Mouse (Mus musculus) thymus, postnatal 4 days (tissue): ENCODE results near the gene Man2b1.
"Not testable (repeated sequence)": the region's sequence is repeated elsewhere in the genome, so short reads cannot be mapped to it uniquely, and the experiment has no call there.

Experiments used
- DNase-seq: peaks from one replicate; pipeline ENCODE4 v3.0.0; 2021

The Man2b1 gene

DNA sequence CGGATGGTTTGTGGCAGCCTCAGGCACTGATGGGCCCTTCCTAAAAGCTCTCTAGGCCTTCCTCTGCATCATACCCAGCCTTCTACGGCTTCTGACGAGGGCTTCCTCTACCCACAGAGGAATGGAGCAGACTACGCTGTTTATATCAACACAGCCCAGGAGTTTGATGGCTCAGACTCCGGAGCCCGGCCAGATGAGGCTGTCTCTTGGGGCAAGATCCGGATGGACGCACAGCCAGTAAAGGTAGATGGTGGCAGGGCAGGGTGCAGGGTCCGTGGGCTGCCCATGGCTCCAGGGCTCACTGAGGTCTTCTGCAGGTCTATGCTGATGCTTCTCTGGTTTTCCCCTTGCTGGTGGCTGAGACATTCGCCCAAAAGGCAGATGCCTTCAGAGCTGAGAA, 8.5 kb upstream of the Man2b1 start:
- DNase-seq, result no peak

DNA sequence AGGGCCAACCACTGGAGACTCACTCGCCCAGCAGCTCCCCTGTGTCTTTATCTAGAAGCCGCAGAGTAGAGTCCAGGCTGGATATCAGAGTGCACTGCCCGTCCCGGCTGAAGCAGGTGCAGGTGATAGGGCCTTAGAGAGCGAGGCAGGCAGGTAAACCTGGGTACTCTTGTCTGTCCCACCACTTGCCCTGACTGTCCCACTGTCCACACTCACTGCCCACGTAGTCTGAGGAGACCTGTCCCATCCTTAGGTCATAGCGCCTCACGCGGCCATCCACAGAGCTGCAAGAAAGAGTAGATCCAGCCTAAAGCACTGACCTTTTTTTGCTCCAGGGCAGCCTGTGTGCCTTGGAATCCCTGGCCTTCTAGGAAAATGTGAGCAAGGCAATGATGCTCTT, 7.1 kb upstream of the Man2b1 start:
- DNase-seq, result no peak

DNA sequence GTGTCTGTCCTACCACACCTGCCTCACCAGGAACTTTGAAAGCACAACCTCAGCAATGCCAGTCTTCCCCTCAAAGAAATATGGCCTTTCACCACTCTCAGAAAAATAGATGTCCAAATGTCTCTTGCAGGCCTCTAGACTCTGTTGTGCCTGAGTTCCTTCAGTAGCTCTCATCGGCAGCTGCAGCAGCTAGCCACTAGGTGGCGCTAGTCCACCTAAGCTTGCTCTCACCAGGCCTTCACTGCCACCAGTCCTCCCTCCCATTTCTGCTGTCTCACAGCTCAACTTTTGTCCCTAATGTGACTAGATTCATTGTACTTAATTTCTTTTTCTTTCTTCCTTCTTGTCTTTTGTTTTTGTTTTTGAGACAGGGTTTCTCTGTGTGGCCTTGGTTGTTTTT, 6.1 kb upstream of the Man2b1 start:
- DNase-seq, result peak; percentile 82

DNA sequence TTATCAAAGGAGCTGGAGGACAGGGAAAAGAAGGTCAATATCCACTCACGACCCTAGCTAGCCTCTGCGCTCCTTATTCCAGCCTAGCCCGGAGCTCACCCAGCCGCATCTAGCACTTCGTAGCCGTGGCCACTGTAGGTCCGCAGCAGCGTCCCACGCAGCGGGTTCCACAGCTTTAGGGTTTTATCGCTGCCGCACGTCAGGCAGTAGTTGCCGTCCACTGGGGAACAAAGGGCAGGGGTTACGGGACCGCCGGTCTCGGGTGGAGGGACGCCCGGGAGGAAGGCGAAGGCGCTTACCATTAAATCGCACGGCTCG, 2.9 kb upstream of the Man2b1 start:
- peak; percentile 64 for DNase-seq

DNA sequence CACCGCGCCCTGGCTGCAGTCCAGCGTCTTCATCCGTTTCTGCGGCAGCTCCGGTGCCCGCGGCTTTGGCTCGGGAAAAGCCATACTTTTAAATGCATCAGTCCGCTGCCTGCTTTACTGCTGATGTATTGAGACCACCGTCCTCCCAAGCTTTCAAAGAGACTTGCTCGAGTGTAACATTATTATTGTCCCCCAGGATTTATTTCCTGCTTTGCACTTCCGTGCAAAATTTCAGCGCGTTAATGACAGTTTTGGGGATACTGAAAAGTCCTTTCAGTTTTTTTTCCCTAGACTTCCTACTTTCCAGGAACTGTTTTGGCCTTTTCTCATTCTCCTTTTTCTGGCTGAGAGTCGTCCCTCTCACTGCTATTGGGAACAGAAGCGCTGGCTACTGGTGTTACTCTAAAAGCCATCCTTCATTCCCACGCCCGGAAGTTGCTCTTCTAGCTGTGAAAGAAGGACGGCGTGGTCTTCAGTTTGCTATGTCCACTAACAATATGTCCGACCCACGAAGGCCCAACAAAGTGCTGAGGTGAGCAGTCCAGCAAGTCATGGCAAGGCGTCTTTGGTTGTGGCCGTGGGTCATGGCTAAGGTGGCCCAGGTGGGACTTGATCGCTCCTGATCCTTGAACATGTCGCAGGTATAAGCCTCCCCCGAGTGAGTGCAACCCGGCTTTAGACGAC, 2.4 kb upstream of the Man2b1 start, which contains the start of gene Wdr83os:
TSS of gene Wdr83os (plus strand) at position 209 of the 684 bp plus-strand sequence.
- DNase-seq, result peak; percentile 67

DNA sequence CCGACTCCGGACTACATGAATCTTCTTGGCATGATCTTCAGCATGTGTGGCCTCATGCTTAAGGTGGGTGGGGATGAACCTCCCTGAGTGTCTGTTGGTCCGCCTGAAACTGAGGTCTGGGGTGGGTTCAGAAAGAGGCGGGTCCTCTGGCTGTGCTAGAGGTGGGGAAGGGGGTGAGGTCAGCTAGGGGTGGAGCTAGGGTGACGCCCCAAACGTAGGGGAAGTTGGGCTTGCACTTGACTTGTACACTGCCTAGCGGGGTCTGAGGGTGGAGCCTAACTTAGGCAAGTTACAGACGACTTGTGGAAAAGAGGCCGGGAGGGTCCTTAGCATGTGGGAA, 1.9 kb upstream of the Man2b1 start, which contains the start of gene Wdr83:
TSS of gene Wdr83 (minus strand) at position 91 of the 340 bp plus-strand sequence.
- DNase-seq, result peak; percentile 73

DNA sequence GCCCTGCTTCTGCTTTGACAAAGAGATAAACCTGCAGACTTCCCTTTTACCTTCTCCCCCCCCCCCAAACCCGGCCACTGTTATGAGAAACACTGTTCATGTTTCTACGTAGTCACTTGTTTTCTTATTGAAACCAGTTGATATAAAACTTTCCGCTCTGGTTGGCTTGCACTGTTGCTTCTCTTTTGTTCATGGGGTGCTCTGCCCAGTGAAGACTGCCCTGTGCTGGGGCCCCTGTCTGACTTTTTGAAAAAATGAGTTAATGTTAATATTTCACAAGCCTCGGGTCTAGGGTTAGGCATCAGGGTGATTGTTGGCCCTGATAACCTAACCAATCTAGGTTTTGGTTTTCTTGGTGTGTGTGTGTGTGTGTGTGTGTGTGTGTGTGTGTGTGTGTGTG, 901 bp upstream of the Man2b1 start:
- peak; percentile 4 for DNase-seq

DNA sequence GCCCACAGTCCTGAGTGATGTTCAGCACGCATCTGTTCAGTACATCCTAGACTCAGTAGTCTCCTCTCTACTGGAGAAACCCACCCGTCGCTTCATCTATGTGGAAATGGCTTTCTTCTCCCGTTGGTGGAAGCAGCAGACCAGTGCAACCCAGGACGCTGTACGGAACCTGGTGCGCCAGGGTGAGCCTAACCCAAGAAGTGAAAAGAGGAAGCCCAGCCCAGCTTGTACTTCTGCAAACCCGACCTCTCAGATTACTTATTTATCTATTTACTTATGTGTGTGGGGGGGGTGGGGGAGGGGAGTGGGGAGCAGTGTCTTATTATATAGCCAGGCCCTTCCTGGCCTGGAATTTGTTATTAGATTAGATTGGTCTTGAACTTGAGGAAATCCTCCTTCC, 1.6 kb downstream of the Man2b1 start:
- DNase-seq, result no peak

DNA sequence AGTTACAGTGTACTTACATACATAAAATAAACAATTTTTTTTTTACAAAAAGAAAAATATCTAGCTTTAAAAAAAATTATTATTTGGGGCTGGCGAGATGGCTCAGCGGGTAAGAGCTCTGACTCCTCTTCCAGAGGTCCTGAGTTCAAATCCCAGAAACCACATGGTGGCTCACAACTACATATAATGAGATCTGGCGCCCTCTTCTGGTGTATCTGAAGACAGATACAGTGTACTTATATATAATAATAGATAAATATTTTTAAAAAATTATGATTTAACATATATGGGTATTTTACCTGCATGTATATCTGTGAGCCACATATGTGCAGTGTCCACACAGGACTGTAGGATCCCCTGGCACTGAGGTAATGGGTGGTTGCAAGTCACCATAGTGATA, 3.2 kb downstream of the Man2b1 start:
- DNase-seq, result peak; percentile 36

DNA sequence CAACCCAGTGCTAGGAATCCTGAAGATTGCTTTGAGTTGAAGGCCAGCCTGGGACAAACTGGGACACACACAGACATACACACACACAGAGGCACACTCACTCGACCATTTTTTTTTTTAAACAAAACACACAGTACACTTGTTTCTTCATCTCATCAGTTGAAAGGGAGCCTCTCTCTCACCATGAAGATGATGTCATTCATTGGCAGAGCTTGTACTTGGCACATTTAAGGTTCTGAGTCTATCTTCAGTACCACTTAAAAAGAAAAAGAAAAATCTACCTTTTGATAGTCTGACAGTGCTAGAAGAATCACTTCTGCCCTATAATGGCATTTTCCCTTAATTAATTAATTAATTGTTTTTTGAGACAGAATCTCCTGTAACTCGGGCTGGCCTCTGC, 5.7 kb downstream of the Man2b1 start:
- DNase-seq, result no peak

DNA sequence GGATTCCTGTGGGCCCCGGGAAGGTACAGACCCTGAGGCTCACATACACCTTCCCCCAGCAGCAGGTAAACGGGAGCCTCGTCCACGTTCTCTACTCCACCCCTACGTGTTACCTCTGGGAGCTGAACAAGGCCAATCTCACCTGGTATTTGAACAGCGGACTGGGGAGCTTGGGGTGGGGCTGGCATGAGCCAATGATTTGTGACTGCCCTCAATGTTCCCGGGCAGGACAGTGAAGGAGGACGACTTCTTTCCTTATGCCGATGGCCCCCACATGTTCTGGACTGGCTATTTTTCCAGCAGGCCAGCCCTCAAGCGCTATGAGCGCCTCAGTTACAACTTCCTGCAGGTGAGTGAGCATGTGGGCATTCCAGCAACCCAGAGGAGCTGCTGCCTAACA, 7.8 kb downstream of the Man2b1 start:
- DNase-seq, result no peak

DNA sequence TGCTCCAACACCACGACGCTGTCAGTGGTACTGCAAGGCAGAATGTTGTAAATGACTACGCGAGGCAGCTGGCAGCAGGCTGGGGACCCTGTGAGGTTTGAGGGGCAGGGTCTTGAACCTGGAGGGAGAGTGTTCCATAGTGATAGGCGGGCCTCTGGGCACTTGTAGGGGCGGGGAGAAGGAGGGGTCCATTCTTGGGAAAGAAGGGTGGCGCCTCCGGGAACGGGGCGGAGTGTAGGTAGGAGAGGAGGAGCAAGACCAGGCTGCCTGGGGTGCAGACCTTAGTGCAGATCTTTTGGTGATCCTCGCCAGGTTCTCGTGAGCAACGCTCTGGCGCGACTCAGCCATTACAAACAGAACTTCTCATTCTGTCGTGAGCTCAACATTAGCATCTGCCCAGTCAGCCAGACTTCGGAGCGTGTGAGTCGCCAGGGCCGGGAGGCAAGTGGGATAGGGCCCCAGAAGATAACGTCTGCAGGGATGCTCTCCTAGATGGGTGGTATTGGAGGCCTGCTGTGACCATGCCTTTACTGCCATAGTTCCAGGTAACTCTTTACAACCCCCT, 8.5 kb downstream of the Man2b1 start:
- DNase-seq, result no peak

DNA sequence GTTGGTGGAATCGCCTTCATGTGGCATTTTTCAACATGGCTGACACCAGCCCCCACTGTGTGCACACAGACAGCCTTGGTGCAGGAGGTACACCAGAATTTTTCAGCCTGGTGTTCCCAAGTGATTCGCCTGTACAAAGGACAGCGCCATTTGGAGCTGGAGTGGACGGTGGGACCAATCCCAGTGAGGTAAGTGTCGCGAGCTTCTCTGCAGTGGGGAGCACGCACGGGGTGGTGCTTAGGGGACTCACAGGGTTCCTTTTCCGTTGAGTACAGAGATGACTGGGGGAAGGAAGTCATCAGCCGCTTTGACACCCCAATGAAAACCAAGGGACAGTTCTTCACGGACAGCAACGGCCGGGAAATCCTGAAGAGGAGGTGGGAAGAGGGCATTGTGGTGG, 12.0 kb downstream of the Man2b1 start:
- DNase-seq, result no peak

DNA sequence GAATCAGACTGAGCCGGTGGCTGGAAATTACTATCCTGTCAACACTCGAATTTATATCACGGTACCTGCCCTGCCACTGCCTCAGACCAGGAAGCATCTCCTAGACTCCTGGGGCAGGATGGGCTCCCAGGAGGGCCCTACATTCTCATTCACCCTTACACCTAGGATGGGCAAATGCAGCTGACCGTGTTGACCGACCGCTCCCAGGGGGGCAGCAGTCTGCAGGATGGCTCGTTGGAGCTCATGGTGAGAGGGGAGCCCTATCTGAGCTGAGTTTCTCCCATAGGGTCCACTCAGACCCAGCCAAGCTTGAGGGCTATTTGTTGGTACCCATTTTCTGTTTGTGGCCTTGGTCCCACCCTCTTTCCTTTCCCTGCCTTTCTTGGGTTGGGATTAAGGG, 12.5 kb downstream of the Man2b1 start:
- no peak for DNase-seq

DNA sequence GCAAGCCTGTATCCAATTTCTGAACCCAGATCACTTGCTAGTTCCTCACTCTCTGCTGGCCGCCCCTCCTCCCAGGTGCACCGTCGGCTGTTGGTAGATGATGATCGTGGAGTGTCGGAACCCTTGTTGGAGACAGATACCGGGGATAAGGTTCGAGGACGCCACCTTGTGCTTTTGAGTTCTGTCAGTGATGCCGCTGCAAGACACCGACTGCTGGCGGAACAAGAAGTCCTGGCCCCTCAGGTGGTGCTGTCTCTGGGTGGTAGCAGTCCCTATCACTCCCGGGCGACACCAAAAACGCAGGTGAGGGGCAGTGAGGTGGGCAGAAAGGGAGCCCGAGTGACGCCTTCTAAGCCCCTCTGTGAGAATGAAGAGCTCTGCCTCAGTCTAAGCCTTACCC, 13.1 kb downstream of the Man2b1 start:
- DNase-seq, result no peak

DNA sequence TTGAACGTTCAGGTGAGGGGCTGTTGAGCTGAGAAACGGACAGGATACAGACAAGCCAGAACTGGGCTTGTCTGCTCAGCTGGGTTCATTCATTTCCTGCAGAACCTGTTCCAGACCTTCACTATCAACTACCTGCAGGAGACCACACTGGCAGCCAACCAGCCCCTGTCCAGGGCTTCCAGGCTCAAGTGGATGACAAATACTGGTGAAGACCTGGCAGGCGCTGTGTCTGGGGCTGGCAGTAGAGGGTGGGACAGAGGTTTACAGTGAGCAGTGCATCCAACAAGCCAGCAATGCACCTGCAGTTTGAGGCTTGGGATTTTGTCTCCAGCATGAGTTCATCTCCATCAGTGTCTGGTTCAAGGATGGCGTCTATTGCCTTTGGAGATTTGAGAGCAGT, 13.8 kb downstream of the Man2b1 start:
- DNase-seq, result no peak

DNA sequence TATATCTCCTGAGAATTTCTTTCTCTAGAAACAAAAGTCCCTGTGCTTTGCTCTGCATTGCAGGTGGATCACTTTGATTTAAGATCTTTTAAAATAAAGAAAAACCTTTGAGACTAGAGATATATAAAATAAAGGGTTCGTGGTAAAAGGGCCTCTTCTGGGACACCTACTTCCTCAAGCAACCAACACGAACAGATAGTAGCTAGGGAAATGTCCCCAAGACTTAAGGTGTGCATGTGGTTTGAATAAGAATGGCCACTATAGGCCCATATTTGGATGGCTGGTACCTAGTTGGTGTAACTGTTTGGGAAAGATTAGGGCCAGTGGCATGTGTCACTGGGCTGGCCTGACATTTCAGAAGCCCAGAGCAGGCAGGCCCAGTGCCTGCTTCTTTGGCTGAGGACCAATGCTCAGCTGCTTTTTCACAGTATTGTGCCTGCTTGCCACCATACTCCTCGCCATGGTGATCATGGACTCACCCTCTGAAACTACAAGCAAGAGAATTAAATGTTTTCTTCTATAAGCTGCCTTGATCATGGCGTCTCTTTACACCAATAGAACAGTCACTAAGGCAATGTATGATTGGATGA, 17.1 kb downstream of the Man2b1 start:
- no peak for DNase-seq

DNA sequence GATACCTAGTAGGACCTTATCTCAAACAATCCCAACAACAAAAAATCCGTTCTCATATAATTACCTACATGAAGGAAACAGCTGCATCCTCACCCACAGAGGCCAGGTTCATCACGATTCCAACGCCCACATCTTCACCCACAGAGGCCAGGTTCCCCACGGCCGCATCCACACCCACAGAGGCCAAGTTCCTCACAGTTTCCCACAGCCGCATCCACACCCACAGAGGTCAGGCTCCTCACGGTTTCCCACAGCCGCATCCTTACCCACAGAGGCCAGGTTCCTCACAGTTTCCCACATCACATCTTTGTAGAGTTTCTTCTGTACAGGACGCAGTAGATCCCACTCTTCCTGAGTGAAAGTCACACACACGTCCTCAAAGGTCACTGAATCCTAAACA, 30.2 kb downstream of the Man2b1 start:
- DNase-seq, result no peak

DNA sequence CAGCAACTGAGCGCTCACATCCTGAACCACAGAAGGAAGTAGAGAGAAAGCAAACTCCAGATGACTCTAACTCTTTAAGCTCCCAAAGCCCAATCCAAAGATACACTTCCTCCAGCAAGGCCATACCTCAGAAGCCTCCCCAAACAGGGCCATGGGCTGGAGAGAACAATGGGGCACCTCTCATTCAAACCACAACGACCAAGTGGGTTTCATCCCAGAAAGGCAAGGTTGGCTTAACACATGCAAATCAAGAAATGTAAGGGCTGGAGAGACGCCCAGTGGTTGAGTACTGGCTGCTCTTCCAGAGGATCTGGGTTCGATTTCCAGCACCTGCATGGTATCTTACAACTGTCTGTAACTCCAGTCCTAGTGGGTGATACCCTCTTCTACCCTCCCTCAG, 32.4 kb downstream of the Man2b1 start:
- no peak for DNase-seq

DNA sequence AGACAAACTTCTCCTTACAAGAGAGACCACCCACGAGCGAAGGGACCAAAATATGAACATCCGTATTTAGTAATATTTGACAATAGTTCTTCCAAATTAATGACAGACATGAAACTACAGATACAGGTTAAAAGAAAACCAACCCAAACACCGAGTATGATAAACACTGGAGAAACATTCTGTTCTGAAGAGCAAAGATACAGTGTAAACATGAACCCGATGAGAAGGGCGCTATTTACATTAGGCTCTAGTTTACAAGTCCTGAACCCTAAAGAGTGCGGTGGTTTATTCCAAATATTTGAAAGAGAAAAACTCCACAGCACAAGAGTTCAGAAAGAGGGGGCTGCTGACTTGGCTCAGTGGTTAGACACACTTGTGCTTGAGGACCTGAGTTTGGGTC, 33.9 kb downstream of the Man2b1 start:
- no peak for DNase-seq

DNA sequence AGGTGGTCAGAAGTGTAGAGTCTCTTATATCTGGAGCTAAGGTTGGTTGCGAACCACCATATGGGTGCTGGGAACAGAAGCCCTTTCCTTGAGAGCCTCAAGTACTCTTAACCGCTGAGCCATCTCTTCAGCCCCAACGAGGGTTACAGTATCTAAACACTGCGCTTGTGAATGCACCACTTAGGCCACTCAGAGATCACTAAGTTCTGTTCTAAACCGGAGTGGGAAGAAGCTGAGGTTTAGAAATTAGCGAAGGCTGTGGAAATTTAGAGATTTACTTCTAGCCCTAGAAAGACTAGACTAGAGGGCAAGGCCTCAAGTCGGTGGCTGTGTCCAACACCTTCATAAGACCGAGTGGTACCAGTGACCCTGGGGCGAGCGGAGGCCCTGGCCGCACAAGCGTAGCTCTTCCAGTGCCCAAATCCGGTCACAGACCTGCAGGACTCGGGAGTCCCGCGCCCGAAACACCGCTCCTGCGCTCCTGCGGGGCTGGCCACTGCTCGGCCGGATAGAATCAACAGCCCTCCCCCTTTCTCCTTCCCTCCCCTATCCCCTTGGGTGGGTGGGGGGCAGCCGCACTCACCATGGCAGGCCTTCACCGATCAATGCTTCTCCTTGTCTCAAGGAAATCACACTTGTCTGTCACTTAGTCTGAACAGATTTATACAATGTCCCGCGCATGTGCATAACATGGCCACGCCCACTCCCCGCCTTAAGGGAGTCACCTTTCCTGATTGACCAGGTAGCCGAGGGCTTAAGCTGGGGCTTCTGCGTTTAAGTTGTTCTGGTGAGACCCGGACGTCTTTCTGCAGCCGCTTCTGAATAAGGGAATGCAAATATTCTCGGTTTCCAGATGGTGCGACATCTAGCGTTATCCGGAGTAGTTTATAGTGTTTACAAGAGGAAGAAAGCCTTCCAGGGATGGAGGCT, 36.2 kb downstream of the Man2b1 start:
- peak; percentile 42 for DNase-seq

DNA sequence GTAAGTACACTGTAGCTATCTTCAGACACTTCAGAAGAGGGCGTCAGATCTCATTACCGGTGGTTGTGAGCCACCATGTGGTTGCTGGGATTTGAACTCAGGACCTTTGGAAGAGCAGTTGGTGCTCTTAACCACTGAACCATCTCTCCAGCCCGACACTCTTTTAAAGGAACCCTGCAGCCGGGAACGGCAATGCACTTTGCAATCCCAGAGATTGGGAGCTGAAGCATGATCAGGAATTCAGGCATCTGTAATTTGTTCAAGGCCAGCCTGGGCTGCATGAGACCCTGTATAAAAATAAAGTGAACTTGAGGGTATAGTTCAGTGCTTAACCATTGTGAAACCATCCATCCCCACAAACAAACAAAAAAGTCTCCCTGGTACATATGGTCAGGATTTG, 37.2 kb downstream of the Man2b1 start:
- DNase-seq, result not testable (repeated sequence)

DNA sequence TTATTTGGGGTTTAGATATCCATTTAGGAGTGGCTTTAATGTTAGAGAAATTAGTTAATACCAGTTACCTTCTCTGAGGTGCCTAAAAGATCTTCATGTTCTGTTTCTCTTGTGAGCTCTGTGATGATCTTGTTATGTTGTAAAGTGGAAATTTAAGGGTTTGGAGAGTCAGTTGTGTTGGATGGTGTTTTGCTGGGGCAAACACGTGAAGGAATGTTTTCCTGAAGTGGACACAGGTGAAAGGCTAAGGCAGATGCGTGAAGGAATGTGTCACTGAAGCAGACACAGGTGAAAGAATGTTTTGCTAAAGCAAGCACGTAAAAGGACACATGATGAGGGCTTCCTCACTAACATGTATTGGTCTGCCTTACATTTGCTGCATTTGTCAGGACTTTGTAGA, 39.9 kb downstream of the Man2b1 start, which contains the start of gene Zfp791:
TSS of gene Zfp791 (minus strand) at position 101 of the 400 bp plus-strand sequence.
- DNase-seq, result no peak

DNA sequence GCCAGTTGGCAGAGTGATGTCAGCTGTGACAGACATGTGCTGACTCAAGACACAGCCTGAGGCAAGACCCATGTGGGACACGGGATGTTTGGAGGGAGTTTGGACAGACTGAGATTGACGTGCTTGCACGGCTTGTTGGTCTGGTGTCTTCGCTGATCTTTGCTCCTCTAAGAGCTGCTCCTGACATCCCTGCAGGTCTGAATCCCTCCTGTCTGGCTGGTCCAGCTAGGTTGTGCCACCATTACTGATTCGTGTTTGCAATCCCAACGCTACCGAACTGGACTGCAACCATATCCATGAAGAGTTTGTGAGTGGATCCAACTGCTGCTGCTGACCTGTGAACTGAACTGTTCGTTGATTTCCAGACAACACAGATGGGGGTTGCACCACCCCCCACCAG, 40.6 kb downstream of the Man2b1 start:
- no peak for DNase-seq
